Mouse (Mus musculus): ENCODE data around the gene Smco3.
A peak's percentile ranks its signal among the peaks of the same experiment; 100 is the strongest.

Smco3 gene

DNA sequence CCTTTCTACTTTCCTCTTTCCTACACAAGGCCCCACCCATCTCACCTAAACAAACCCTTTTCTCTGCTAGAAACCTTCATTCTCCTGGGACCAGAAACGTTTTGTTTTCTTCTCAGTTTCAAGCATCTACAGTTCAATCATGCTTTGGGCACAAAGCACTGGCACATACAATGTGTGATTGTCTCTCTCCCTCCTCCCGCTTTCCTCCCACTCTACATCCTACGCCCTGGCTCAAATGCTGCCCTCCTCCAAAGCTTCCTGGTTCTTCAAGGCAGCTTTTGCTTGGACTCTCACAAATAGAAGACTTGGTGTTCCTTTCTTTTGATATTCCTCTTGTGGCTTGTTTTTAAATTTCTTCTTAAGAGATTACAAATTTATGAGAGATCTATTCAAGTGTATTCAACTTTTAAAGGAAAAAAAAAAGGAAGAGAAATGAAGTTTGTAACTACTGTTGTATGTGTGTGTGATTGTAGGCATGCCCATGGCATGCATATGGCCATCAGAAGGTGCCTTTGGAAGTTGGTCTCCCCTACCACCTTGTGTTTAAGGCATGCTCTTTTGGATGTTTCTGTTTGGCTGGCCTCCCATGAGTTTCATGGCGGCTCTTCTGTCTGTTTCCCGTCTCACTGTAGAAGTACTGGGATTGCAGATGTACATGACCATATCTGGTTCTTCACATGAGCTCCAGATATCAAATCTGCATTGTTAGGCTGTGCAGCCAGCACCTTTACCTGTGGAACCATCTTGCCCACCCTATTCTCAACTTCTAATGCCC lies 10.6 kb upstream of the Smco3 start:
- no peak for DNase-seq (ENCODE audit: low spot score in 2 of 2)

- no peak for DNase-seq (ENCODE audit: low spot score in 2 of 2)
Measured at GRCm38 (mm10) chr6:136844903-136845302, 9.7 kb upstream of the Smco3 start.

GRCm38 (mm10) chr6:136837323-136837722 lies 2.1 kb upstream of the Smco3 start:
- no peak for DNase-seq (ENCODE audit: low spot score in 2 of 2)

DNA sequence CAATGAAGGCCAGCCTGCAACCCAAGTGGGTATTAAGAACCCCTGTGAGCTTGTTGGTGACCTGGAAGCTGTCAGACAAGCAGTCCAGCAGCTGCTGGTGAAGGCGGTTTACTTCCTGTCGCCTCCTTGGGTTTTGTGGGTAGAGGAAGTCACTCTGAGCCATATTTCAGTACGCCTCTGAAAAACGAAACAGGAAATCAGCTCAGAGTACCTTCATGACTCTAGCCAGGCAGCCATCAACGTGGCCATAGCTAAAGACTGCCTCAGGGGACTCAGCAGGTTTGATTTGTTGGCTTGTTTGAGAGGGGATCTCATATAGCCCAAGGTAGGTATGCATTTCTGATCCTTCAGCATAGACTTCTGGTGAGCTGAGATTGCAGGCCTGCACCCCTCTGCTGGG lies 3.5 kb downstream of the Smco3 start:
- DNase-seq (ENCODE audit: low spot score in 2 of 2) = no peak

DNA sequence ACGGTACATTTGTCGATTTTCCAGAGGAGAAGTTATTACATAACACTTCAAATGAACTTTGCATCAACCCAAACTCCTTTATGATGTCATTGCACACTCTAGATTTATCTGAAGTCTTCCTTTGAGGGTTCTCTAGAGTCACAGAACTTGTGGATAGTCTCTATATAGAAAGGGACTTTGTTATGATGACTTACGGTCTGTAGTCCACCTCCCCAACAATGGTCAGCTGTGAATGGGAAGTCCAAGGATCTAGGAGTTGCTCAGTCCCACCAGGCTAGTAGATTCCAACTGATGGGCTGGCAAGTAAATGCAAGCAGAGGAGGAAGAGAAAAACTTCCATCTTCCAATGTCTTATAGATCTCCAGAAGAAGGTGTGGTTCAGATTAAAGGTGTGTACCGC lies 6.6 kb downstream of the Smco3 start:
- no peak for DNase-seq (ENCODE audit: low spot score in 2 of 2)

DNA sequence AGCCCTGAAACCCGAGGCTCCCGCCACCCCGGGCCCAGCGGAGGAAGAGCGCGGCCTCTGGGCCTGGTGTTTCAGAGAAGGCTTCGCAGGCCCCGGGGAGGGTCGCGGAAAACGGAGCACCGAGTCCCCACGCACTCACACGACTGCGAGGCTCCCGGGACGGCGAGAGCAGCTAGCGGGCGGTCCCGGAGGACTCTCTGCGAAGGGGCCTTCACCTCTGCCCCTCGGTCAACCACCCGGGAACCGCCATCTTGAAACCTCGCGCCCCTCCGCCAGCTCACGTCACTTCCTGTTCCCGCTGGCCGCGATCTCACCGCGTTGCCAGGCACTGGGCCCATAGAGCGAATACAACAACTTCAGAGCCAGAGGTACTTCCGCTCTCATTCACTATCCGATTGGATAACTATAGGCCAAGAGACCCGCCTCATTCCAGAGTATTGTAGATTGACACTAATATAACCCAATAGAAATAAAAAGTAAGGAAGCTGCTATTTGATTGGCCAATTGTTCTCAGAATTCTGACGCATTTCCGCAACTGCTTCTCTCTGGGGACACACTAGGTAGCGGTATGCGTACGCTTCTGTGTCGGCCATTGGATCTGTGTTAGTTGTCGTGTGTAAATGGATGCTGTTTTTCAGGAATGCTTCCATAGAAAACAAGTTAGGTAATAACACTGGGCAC lies 7.2 kb downstream of the Smco3 start, which contains the start of gene Wbp11:
Gene Wbp11, minus strand, starts transcription at position 353 of the 681 bp plus-strand sequence.
- DNase-seq (ENCODE audit: low spot score in 2 of 2) = peak; percentile 96 to 97

GRCm38 (mm10) chr6:136827516-136827880 lies 7.8 kb downstream of the Smco3 start, which contains the start of gene BC049715:
TSS of gene BC049715 (plus strand) at chr6:136827626.
- no peak for DNase-seq (ENCODE audit: low spot score in 2 of 2)

GRCm38 (mm10) chr6:136827116-136827515 lies 8.1 kb downstream of the Smco3 start:
- no peak for DNase-seq (ENCODE audit: low spot score in 2 of 2)

DNA sequence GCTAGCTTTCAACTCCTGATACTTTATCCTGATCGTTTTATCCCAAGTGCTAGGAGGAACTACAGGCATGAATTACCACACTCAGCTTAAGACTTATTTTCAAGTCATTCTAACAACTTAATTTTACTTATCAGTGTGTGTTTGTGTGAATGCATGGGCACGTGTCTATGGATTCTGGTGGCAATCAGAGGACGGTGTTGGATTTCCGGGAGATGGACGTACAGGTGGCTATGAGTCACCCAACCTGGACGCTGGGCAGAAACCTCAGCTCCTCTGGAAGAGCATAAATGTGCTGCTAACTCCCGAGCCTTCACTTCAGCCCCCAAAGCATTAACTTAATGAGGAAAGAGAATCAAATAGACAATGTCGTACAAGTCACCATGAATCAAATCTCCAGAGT lies 10.3 kb downstream of the Smco3 start:
- no peak for DNase-seq (ENCODE audit: low spot score in 2 of 2)

DNA sequence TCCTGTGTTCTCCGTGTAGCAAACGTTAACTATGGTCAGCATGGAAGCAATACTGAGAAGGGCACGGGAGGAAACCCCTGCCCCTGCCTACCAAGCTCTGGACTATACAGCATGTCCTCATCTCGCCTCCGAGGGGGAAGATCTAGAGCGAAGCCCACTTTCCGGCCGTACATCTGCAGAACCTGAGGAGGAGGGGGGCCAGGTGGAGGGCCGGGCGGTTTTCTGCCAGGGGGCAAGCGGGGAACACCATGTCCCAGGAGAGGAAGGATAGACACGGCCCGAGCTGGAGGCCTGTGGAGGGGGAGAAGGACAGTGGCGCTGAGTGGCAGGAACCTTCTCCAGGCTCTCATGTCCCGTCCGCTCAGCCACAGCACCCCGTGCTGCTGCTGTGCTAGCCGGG lies 14.2 kb downstream of the Smco3 start:
- no peak for DNase-seq (ENCODE audit: low spot score in 2 of 2)

- no peak for DNase-seq (ENCODE audit: low spot score in 2 of 2)
Measured at GRCm38 (mm10) chr6:136820381-136820780, 14.9 kb downstream of the Smco3 start.

GRCm38 (mm10) chr6:136817549-136817948 lies 17.7 kb downstream of the Smco3 start:
- DNase-seq (ENCODE audit: low spot score in 2 of 2) = peak; percentile 88 to 94

DNA sequence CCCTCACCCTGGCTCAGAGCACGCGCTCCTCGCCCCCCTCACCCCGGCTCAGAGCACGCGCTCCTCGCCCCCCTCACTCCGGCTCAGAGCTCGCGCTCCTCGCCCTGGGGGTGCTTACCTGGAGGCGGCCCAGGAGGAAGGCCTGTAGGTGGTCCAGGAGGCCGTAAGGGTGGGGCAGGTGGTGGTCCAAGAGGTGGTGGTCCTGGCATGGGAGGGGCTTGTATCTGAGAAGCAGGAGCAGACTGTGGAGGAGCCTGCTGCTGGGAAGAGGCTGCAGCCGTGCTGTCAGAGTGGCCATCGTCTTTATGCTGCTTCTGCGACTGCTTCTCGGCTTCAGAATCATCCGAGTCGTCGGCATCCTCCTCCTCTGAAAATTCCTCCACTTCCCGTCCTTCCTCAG lies 18.4 kb downstream of the Smco3 start:
- no peak for DNase-seq (ENCODE audit: low spot score in 2 of 2)

- no peak for DNase-seq (ENCODE audit: low spot score in 2 of 2)
Measured at GRCm38 (mm10) chr6:136815381-136815780, 19.9 kb downstream of the Smco3 start.

DNA sequence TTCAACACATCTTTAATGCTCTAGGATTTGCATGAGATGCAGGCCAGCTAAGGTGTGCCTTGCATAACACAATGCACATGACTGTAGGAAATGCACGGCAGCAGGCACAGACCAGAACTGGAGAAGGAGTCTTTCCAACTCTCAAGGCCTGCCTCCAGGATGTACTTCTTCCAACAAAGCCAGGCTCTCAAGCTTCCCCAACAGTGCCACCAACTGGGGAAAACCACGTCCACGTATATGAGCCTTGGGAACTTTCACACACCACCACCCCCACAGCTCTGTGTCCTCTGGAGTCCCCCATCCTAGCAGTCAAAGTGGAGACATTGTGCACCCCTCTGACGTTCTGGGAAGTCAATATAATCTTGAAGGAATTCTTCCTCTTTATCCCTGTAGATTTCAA lies 22.1 kb downstream of the Smco3 start:
- peak in 1 of 2 experiments; percentile 30 for DNase-seq (ENCODE audit: low spot score in 2 of 2)

DNA sequence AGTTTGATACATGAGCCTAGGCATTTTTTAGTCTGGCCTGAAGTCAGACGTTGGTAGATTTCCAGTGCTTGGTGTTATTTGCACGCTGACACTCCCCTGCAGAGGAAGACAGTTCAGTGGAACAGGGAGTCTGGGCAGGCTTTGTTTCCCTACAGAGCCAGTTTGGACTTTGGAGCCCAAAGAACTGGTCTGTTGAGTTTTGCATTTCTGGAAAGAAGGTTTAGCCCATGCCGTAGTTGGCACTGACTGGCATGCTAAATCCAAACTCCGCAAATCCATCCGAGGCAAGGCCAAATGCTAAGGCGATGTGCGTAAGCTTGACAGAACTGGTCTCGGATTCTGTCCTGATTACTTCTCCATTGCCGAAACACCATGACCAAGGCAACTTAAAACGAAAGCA lies 24.1 kb downstream of the Smco3 start:
- no peak for DNase-seq (ENCODE audit: low spot score in 2 of 2)

- DNase-seq (ENCODE audit: low spot score in 2 of 2) = no peak
Measured at GRCm38 (mm10) chr6:136809673-136810072, 25.6 kb downstream of the Smco3 start.

- DNase-seq (ENCODE audit: low spot score in 2 of 2) = no peak
Measured at GRCm38 (mm10) chr6:136809077-136809476, 26.2 kb downstream of the Smco3 start.

- DNase-seq (ENCODE audit: low spot score in 2 of 2) = peak; percentile 30 to 56
Measured at GRCm38 (mm10) chr6:136808631-136809046, 26.6 kb downstream of the Smco3 start.

- peak; percentile 95 to 96 for DNase-seq (ENCODE audit: low spot score in 2 of 2)
Measured at GRCm38 (mm10) chr6:136808014-136808417, 27.2 kb downstream of the Smco3 start, which contains the start of gene H2afj. TSS of gene H2afj (plus strand) at chr6:136808244.

GRCm38 (mm10) chr6:136807395-136808013 lies 27.7 kb downstream of the Smco3 start:
- DNase-seq (ENCODE audit: low spot score in 2 of 2) = no peak

DNA sequence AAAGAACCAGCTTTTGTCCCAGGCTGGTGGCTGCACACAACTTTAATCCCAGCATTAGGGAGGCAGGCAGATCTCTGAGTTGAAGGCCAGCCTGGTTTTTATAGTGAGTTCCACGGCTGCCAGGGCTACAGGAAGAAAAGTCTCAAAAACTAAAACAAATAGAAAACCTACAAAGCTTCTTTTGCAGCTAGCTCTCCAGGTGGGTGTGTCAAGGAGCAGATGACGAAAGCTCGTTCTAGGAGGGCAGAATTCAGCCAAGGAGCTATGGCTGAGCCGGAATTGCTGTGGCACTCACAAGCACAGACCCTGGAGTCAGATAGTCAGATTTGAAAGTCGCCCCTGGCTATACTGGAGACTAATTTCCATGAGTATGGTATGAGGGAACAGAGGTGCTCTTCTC lies 28.4 kb downstream of the Smco3 start:
- DNase-seq (ENCODE audit: low spot score in 2 of 2) = no peak

GRCm38 (mm10) chr6:136805409-136805775 lies 29.9 kb downstream of the Smco3 start:
- DNase-seq (ENCODE audit: low spot score in 2 of 2) = no peak
